Mouse (Mus musculus): ENCODE results near the gene Mboat1.

DNA sequence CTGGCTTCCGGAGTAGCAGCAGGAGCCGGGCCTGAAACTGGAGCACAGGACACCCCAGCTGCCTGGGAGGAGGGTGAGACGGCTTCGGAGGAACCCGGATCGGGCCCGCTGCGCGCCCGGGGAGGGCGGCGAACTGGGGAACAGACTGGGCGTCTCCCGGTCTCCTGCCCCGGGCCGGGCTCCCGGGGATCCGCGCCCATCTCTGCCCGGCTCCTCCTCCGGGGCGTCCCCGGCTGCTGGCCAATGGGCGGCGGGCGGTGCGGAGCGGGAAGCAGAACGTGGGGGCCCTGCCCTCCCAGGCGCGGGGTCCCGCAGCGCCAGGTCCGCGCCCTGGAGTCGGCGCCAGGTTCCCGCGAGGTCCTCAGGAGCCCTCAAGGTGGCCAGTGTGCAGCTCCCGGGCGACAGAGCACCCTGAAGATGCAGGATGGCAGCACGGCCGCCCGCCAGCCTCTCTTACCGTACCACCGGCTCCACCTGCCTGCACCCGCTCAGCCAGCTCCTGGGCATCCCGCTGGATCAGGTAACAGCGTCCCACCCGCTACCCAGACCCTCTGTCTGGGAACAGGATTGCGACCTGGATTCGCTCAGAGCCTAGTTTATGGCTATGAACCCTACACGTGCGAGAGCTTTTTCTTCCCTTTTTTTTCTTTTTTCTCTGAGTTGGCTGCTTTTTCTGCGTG is at the start of gene Mboat1:
- TF ChIP-seq CTCF (IDR thresholded peaks at IDR 0.05; ENCODE audit: low read depth) (0 out of 2 replicates have a peak, but pooled peaks have one; percentile 10), EP300 (optimal IDR thresholded peaks at IDR 0.05) (no peak)
